Mouse (Mus musculus) adrenal gland, postnatal 4 days (tissue): ENCODE measurements around the gene Nme8. TPM values are rescaled to one million over a fixed set of nuclear protein-coding genes. Genes with fewer than 3 reads are reported as not detected.

Experiments used
- DNase-seq, 2 experiments: peaks; one replicate each; pipeline ENCODE4 v3.0.0; 2021 to 2022; ENCODE audit warnings: low spot score in 2 of 2, mixed read lengths in 2 of 2
- long read RNA-seq, 2 experiments: library from polyadenylated mRNA; stranded (forward); transcript quantifications; one replicate each; pipeline ENCODE4 v2.0.0; 2021
- total RNA-seq, 2 experiments: library from RNA; stranded (reverse); gene quantifications; 2 replicates each; pipeline ENCODE4 v1.2.3; 2021

Gene Nme8
- not detected for total RNA-seq
- long read RNA-seq, experiment 1 = 0 reads
- long read RNA-seq, experiment 2 = 0 reads

- DNase-seq = no peak
Measured at GRCm38 (mm10) chr13:19697790-19698189, at the start of gene Nme8. Nme8 (minus strand) TSS chr13:19697794.

DNA sequence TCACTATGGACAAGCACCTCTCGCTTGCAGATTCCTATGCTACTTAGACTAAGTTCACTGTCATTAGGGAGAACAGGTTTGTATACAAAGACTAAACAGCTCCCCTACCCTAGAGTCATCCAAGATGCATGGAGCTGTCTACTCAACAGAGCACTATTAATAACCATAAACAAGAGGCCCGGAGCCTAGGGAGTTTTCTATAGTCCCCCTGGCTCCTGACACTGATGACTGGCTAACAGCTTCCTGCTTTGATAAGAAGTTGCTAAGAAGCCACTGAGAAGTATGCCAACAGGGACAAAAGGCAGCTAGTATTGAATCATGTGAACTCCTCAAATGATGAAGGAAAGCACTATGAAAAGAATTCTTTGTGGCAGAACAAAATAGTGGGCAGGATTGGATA, 48.1 kb upstream of the Nme8 start:
- DNase-seq = no peak

DNA sequence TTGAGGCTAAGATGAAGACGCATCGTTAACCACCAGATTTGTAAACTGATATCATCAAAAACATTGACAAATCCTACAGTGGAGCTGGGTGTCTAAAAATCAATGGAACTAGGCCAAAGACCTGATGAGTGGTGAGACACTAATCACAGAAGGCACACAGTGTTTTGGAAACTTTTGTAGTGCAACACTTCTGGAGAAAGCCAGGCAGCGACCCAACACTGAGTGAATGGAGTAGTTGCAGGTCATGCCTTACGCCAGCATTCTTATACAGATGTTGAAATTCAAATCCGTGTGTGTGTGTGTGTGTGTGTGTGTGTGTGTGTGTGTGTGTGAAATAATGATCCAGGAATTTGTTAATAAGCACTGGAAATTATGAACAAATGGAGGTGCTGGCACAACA, 46.9 kb upstream of the Nme8 start:
- no peak for DNase-seq

- DNase-seq = no peak
Measured at GRCm38 (mm10) chr13:19734597-19734996, 37.0 kb upstream of the Nme8 start.

DNA sequence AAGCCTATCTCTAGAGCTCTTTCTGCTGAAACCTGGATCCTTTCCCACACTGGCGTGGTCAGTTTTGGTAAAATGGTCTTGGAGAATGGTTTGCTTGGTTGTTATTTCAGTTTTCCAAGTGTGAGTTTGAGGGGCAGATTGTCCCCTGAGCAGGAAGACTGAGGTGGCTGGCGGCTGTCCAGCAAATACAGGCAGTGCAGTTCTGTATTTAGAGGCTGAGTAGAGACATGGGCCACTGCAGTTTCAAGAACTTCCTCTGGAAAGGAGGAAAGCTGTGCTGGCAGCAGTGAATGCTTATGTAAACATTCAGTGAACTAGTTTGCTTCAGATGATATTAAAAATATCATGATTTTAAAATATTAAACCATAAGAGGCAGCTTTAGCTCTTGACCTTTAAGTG, 33.2 kb upstream of the Nme8 start:
- DNase-seq = no peak

DNA sequence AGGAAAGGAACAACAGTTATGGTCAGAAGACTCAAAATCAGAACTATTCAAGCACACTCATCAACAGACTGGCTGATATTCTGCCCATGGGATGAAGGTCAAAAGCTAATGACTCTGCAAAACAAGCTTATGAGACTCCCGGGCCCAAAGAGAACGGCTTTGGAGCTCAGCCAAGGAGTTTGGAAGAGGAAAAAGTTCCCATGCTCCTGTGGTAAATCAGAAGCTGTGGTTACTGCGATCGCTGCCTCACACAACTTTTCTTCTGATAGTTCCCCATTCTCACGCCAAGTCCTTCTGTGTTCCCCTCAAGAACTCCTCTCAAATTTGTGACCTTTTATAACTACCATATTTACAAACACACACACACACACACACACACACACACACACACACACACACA, 21.4 kb upstream of the Nme8 start:
- DNase-seq = no peak

GRCm38 (mm10) chr13:19717201-19717600, 19.6 kb upstream of the Nme8 start:
- DNase-seq = no peak

- DNase-seq = no peak
Measured at GRCm38 (mm10) chr13:19703806-19704205, 6.2 kb upstream of the Nme8 start.

DNA sequence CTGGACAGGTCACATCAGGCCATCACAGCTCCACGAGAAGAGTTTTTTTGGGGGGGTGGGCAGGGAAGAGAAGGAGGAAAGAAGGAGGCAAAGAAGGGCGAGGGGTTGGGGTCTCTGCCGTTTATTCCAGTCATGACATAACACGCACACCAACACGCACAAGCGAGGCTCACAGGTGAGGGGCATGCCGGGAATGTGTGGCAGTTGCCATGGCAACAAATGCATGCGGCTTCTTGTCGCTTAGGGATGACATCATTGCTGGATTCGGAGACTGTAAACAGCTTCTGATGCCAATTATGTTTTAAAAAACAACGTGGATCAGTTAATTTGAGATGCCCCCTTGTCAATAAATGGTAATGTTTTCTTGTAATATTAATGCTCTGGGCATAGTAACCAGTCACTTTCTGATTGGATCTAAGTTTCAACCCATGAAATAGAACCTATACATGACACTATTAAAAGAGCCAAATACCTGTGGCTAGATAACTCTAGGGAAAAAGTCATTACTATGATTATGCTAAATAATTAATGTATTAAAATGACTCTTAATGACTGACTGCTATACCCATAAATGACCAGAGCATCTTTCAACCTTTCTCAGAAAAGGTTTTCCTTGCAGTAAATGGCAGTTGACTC, 4.0 kb upstream of the Nme8 start:
- DNase-seq = no peak

DNA sequence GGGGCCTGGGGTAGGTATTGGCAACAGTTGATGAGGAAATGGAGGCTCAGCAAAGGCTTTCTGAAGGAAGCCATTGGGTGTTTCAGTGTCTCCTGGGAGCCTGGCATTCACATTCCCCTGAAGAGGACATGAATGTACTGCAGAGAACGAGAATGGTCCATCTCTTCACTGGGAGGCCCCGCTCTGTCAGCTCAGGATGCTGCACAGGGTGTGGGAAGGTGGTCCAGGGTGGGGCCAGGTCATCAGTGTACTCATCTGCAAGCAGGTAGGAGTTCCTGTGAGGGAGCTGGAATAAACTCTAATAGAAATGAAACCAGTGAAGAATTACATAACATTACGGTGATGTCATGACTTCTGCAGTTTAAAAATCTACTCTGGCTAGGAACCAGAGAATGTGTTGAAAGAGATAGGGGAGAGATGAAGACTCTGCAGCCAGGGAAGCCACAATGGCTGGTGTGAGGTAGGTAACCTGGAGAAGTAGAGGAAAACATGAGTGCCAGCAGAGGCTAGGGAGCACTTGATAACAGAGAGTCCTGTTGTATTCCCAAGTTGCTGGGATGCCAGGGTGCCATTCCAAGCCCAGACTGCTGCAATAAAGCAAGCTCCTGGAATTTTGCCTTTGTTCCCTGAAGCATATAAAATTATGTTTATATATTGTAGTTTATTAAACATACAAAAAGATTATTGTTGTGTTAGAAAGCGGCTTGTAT, 3.3 kb upstream of the Nme8 start:
- DNase-seq = no peak

DNA sequence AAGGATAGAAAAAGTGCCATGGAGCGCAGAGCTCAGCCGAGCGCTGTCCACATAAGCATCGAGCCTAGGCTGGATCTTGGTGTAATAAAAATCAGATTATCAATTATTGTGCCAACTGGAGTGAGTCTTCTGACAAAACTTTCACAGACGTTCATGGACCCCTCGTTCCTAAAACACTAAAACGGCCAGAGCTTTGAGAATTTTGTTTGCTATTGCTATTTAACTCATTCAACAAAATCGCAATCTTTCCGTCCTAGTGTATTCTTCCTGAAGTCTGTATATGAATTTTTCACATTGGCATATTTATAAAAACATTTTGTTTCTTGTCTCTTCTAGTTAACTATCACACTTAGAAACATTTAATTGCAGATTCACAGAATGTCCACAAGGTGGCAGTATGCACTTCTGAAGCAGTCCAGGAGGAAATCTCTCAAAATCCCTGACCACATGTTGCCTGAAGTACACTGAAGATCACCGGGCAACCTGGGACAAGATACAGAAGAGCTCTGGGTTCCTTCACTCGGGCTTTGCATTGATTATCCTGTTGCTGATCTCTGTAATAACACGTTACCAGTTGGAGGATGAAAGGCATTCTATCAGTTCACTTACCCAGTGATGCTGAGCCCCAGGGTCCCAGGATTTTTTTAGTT, 1.1 kb upstream of the Nme8 start:
- DNase-seq = no peak

DNA sequence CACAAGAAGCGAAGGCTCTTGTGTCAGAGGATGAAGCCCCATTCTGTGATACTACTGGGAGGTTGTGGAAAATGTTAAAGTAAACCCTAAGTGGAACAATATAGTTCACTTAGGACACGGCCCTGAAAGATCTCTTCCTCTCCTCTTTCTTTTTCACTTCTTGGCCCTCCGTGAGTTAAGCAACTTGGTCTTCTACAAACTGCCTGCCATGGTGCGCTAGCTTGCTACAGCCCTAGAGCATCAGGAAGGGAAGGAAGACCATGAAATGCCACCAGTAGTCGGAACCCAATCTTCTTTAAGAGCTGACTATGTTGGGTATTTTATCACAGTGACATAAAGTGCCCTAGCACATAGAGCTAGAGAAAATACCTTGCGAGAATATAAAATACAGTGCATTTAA, 7.2 kb downstream of the Nme8 start:
- no peak for DNase-seq

GRCm38 (mm10) chr13:19689971-19690370, 7.6 kb downstream of the Nme8 start:
- DNase-seq = no peak

- no peak for DNase-seq
Measured at GRCm38 (mm10) chr13:19684007-19684406, 13.6 kb downstream of the Nme8 start.

- DNase-seq = no peak
Measured at GRCm38 (mm10) chr13:19682879-19683640, 14.5 kb downstream of the Nme8 start.

- DNase-seq = no peak
Measured at GRCm38 (mm10) chr13:19674601-19675000, 23.0 kb downstream of the Nme8 start.

DNA sequence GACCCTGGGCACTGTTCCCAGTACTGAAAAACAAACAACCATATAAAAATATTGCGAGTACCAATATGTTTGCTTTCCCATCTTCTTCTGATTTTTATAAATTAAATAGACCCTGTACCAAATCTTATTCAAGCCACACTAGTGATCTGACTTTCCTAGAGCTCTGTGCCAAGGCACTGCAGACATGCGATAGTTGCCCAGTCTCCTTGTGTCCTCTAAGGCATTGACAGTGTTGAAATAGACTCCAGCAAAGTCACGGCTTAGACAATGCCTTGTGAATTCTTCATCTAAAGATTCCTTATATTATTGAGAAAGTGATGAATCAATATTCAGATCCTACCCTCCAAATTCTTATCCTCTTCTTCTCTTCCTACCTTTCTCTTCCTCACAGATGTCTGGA, 23.6 kb downstream of the Nme8 start:
- DNase-seq = no peak

DNA sequence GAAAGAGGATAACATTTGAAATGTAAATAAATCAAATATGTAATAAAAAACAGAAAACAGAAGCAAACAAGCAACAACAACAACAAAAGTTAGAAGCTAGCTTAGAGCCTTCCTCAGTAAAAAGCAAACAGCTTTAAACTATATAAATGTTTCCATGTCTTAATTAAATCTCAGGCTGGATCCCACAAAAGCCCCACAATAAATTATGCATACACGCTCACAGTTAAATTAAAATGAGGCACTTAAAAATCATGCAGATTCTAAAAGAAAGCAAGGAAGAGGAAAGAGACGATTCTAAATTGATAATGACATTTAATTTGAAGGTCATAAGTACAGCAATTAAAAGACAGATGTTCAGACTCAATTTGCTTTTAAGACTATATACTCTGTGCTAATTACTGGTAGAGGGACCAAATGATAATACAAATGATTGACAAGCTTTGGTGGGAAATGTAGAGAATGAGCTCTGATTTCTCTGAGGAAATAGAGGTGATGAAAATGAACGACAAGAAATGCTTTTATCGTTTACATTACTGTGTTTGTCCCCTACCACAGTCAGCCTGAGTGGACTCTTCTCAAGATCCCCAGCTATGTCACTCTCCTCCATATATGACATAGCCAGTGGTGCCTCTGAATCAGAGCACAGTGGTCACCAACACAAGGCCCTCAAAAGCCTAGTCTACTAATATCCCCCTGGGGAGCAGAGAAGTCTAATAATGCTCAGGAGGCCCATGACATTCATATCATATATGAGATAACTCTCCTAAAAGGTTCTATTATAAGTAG, 29.0 kb downstream of the Nme8 start:
- DNase-seq = no peak

DNA sequence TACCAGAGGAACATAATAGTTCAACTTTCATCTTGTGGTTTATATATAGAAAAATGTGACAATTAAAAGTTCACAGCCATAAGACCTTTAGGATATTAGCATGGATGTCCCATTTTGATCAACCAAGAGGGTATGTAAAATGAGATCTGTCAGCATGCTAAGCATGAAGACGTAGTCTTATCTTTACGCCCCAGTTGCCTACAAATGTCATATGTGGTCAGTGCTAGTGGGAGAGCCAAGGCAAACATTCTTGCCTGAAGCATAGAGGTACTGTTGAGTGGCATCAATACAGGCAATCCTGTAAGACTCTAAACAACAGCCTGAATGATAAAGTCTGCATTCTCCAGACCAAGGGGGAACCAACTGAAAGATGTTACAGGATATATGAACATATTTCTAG, 45.2 kb downstream of the Nme8 start:
- DNase-seq = no peak

DNA sequence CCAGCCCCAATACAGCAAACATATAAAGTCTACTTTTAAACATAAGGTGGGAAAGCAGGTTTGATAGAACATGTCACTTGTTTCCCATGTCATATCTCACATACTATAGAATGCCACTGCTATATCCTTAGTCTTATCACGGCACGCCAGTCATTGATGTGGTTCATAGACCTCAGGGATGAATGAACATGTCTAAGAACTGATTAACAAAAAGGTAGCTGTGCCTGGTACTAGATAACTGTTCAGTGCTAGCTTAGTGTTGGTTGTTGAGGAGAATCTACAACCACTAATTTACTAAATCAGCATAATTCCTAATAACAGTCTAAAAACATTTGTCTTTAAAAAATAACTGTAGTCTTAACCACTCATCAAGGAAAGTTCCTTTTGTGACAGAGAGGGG, 47.8 kb downstream of the Nme8 start:
- no peak for DNase-seq

DNA sequence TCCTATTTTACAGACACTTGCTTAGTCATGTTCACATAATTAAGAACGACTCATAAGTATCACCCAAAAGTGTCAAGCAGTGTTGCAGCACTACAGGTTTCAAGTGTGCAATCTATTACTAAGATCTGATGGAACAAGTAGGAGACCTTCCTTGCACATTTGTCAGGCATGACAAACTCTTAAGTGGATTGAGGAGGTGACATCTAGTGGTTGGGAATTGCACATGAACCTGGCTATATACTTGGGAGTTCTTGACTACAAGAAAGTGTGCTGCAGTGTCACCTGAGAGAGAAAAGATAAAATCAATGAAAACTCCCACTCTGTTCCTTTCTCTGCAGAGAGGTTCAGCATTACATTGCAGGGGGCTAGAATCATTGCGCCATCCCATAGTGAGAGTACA, 53.4 kb downstream of the Nme8 start:
- no peak for DNase-seq
